Mouse (Mus musculus): ENCODE measurements at regions not wholly inside any gene's neighbourhood (a gene's known extent, or its start where the extent isn't known, plus 50 kb on each side); places are given as distances from the start of the nearest gene placed in this dataset.

DNA sequence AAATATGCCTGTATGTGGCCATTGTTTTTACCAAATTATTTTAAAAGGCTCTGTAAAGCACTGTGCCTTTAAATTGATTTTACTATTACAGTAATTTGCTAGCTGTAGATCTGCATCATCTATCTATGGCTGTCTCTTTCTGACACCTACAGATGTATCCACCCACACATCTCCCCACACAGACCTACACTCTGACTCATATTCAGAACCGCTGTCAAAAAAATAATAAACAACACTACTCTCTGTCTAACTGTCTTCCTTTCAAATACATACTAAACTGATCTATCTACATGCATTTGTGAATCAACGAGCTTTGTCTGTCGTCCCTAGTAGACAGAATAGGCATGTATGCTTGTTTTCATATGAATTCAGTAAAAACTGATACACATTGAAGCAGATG, 130.6 kb upstream of the Gls start:
- DNase-seq (ENCODE audit: low spot score) = no peak
- Histone ChIP-seq H3K27ac (ENCODE audit: low read depth, low read length) (no peak overlapping the region), H3K4me2 (ENCODE audit: low read depth) (no peak overlapping the region), H3K27me3 (ENCODE audit: control insufficient read depth, insufficient read depth, low read length) (no peaks in the 10 kb centered on the region), H3K4me1 (ENCODE audit: control insufficient read depth, insufficient read depth, low read length) (no peaks in the 10 kb centered on the region), H3K36me3 (ENCODE audit: control insufficient read depth, insufficient read depth, low read length) (no peaks in the 10 kb centered on the region), H3K9me3 (ENCODE audit: control insufficient read depth, low read length) (no peaks in the 10 kb centered on the region), H3K9ac (ENCODE audit: low read length) (no peak overlapping the region), H3K4me3 (ENCODE audit: low read depth, low read length) (no peak overlapping the region)
- no peak for ATAC-seq (ENCODE audit: insufficient read depth, low FRiP score, low TSS enrichment)
- 89% methylated on average over 3 of the region's 3 CpGs for WGBS

DNA sequence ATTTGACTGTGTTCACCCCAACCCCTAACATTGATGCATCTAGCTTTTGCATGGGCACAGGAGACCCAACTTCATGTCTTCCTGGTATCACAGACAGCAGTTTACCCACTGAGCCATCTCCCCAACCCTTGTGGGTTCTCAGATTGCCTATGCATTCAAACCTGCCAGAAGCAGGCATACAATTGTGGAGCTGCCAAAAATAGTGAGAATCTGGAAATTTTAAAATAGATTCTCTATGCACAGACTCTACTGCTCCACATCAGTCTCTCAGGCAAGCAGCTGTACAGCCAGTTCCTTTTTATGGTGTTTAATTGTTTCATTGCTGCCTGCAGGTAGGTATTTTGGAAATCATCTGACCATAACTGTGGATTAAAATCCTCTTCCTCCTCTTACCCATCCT, 129.9 kb upstream of the Gls start:
- ATAC-seq (ENCODE audit: insufficient read depth, low FRiP score, low TSS enrichment) = no peak
- no peaks in the 10 kb centered on the region for H3K27me3 ChIP-seq (ENCODE audit: control insufficient read depth, insufficient read depth, low read length)
- DNase-seq (ENCODE audit: low spot score) = no peak
- no peaks in the 10 kb centered on the region for H3K4me1 ChIP-seq (ENCODE audit: control insufficient read depth, insufficient read depth, low read length)
- H3K9ac ChIP-seq (ENCODE audit: low read length) = no peak overlapping the region
- H3K27ac ChIP-seq (ENCODE audit: low read depth, low read length) = no peak overlapping the region
- no peak overlapping the region for H3K4me2 ChIP-seq (ENCODE audit: low read depth)
- H3K36me3 ChIP-seq (ENCODE audit: control insufficient read depth, insufficient read depth, low read length) = no peaks in the 10 kb centered on the region
- H3K9me3 ChIP-seq (ENCODE audit: control insufficient read depth, low read length) = no peaks in the 10 kb centered on the region
- H3K4me3 ChIP-seq (ENCODE audit: low read depth, low read length) = no peak overlapping the region

DNA sequence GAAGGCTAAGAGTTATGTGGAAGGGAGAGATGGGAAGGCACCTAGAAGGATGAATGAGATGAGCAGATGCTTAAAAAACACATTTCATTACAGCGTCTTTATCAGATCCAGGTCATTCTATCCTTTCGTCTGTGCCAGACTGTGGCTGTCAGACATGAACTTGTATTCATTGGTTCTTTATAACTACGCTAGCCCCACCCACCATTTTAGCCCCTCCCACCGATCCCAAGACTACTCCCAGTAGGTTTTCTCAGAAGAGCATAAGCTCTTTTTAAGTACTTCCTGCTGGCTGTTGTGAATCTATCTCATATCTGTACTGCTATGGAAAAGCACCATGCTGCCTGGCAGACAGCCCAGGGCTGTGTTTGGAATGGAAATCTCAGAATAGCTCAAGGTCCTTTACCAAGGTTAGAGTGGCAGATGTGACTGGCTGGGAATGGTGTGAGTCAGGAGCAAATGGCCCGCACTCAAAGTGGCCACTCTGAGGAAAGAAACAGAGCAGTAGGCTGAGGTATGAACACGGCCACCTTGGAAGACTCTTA, 121.1 kb upstream of the Gls start:
- no peak overlapping the region for H3K4me3 ChIP-seq (ENCODE audit: low read depth, low read length)
- no peaks in the 10 kb centered on the region for H3K4me1 ChIP-seq (ENCODE audit: control insufficient read depth, insufficient read depth, low read length)
- no peak overlapping the region for H3K9ac ChIP-seq (ENCODE audit: low read length)
- H3K9me3 ChIP-seq (ENCODE audit: control insufficient read depth, low read length) = no peaks in the 10 kb centered on the region
- H3K36me3 ChIP-seq (ENCODE audit: control insufficient read depth, insufficient read depth, low read length) = no peaks in the 10 kb centered on the region
- no peak overlapping the region for H3K27ac ChIP-seq (ENCODE audit: low read depth, low read length)
- whole genome bisulfite sequencing = 94% methylated on average over 6 of the region's 6 CpGs
- no peak overlapping the region for H3K4me2 ChIP-seq (ENCODE audit: low read depth)
- DNase-seq (ENCODE audit: low spot score) (no peak), ATAC-seq (ENCODE audit: insufficient read depth, low FRiP score, low TSS enrichment) (no peak)
- no peaks in the 10 kb centered on the region for H3K27me3 ChIP-seq (ENCODE audit: control insufficient read depth, insufficient read depth, low read length)

DNA sequence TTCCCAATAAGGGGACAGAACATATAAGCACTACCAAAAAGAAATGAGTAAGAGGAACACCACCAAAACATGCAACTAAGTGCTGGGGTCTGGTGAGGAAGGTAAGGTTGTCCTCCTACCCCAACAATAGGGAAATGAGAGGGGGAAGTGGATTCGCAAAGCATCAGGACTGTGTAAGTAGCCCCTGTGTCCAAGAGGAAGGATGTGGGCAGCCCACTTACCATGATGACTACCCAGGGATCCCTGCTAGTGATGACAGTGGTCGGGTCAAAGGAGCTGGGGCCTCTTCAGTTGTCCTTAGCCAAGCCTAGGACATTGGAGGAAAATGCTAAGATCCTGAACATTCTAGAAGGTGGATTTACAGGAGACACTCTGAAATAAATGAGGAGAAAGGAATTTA, 109.1 kb upstream of the Gls start:
- 87% methylated on average over 2 of the region's 2 CpGs for WGBS
- ATAC-seq (ENCODE audit: insufficient read depth, low FRiP score, low TSS enrichment) = no peak

DNA sequence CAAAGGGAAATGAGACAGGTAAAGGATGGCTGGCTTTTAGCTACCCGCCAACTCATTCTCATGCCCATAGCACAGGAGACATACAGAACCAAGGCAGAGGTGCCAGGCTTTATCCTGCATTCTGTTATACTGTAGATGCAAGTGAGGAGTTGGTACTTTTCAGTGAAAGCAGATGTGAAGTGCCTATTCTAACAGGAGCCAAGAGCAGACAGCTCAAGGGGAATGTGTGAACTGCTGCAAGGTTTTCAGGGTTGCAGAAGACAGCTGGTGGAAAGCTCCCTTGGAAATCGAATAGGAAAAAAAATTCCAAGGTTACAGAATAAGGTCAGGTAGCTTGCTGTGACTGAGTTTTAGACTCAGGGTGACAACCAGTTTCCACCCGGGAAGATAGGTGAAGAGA, 105.7 kb upstream of the Gls start:
- Histone ChIP-seq H3K27ac (ENCODE audit: low read depth, low read length) (no peak overlapping the region), H3K9ac (ENCODE audit: low read length) (no peak overlapping the region), H3K4me1 (ENCODE audit: control insufficient read depth, insufficient read depth, low read length) (no peaks in the 10 kb centered on the region), H3K9me3 (ENCODE audit: control insufficient read depth, low read length) (no peaks in the 10 kb centered on the region), H3K36me3 (ENCODE audit: control insufficient read depth, insufficient read depth, low read length) (no peaks in the 10 kb centered on the region), H3K4me2 (ENCODE audit: low read depth) (no peak overlapping the region), H3K4me3 (ENCODE audit: low read depth, low read length) (no peak overlapping the region), H3K27me3 (ENCODE audit: control insufficient read depth, insufficient read depth, low read length) (no peaks in the 10 kb centered on the region)
- DNase-seq (ENCODE audit: low spot score) (no peak), ATAC-seq (ENCODE audit: insufficient read depth, low FRiP score, low TSS enrichment) (no peak)
- 79% methylated on average over 3 of the region's 3 CpGs for WGBS

More for the DNA sequence above, 109.1 kb upstream of the Gls start:
- H3K27ac ChIP-seq (ENCODE audit: low read depth, low read length) = no peak overlapping the region
- H3K4me3 ChIP-seq (ENCODE audit: low read depth, low read length) = no peak overlapping the region
- H3K4me2 ChIP-seq (ENCODE audit: low read depth) = no peak overlapping the region
- no peaks in the 10 kb centered on the region for H3K9me3 ChIP-seq (ENCODE audit: control insufficient read depth, low read length)
- no peaks in the 10 kb centered on the region for H3K4me1 ChIP-seq (ENCODE audit: control insufficient read depth, insufficient read depth, low read length)
- no peaks in the 10 kb centered on the region for H3K36me3 ChIP-seq (ENCODE audit: control insufficient read depth, insufficient read depth, low read length)
- no peak overlapping the region for H3K9ac ChIP-seq (ENCODE audit: low read length)
- no peaks in the 10 kb centered on the region for H3K27me3 ChIP-seq (ENCODE audit: control insufficient read depth, insufficient read depth, low read length)
- no peak for DNase-seq (ENCODE audit: low spot score)

DNA sequence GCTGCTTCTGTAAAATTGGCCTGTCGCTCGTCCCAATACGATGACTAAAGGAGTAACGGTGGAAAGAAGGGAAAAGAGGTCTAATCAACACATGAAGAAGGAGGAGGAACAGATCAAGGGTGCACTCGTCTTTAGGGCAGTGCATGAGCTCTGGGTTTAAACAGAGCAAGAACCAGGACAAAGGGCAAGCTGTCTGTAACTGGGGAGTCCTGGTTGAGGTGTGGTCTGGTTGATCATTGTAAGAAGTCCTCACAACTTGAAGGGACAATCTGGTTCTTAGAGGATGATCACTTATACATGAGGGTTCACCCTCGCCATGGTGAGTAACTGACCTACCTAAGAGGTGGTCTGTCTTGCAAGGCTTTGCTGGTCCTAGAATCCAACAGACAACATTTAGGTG, 105.2 kb upstream of the Gls start:
- Histone ChIP-seq H3K27ac (ENCODE audit: low read depth, low read length) (no peak overlapping the region), H3K4me1 (ENCODE audit: control insufficient read depth, insufficient read depth, low read length) (no peaks in the 10 kb centered on the region), H3K9me3 (ENCODE audit: control insufficient read depth, low read length) (no peaks in the 10 kb centered on the region), H3K4me2 (ENCODE audit: low read depth) (no peak overlapping the region), H3K4me3 (ENCODE audit: low read depth, low read length) (no peak overlapping the region), H3K9ac (ENCODE audit: low read length) (no peak overlapping the region), H3K27me3 (ENCODE audit: control insufficient read depth, insufficient read depth, low read length) (no peaks in the 10 kb centered on the region), H3K36me3 (ENCODE audit: control insufficient read depth, insufficient read depth, low read length) (no peaks in the 10 kb centered on the region)
- no peak for DNase-seq (ENCODE audit: low spot score)
- WGBS = 89% methylated on average over 6 of the region's 6 CpGs
- ATAC-seq (ENCODE audit: insufficient read depth, low FRiP score, low TSS enrichment) = no peak

DNA sequence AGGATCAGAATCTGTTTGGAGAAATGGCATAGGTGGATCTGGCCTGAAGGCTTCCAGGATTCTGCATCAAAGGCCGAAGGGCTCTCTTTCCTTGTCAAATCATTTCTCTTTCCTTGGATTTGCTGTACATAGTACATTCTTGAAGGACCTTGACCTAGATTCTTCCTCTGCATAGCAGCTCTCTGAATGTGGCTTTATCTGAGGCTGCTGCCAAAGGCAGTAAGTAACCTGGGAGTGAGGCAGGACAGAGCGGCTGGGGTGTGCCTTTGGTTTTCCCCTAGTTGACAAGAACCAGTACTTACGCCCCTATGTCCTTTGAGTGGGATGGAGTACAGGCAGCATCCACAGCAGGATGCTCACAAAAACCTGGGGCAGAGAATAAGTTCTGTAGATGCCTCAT, 103.7 kb upstream of the Gls start:
- no peaks in the 10 kb centered on the region for H3K9me3 ChIP-seq (ENCODE audit: control insufficient read depth, low read length)
- whole genome bisulfite sequencing = 93% methylated on average over 3 of the region's 3 CpGs
- no peak for ATAC-seq (ENCODE audit: insufficient read depth, low FRiP score, low TSS enrichment)

DNA sequence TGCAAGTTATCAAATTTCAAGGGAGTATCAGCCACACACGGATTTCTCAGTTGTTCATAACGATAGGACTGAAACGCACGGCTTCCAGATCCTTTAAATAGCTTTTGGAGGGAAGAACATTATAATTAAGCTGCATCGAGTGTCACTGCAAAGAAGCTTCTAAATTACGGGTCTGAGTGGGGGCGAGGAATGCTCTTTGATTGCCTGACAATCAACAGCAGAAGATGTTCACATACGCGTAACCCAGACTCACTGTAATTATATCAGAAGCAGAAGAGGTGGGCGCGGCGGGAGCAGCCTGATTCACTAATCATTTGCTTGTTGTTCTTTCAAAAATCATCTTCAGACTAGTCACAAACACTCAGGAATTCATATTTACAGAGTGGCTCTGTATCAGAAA, 99.0 kb upstream of the Gls start:
- DNase-seq (ENCODE audit: low spot score) (no peak), ATAC-seq (ENCODE audit: insufficient read depth, low FRiP score, low TSS enrichment) (no peak)
- no peak overlapping the region for H3K4me2 ChIP-seq (ENCODE audit: low read depth)
- H3K27me3 ChIP-seq (ENCODE audit: control insufficient read depth, insufficient read depth, low read length) = no peaks in the 10 kb centered on the region
- no peaks in the 10 kb centered on the region for H3K9me3 ChIP-seq (ENCODE audit: control insufficient read depth, low read length)
- no peaks in the 10 kb centered on the region for H3K4me1 ChIP-seq (ENCODE audit: control insufficient read depth, insufficient read depth, low read length)
- no peak overlapping the region for H3K27ac ChIP-seq (ENCODE audit: low read depth, low read length)
- no peaks in the 10 kb centered on the region for H3K36me3 ChIP-seq (ENCODE audit: control insufficient read depth, insufficient read depth, low read length)
- H3K4me3 ChIP-seq (ENCODE audit: low read depth, low read length) = no peak overlapping the region
- H3K9ac ChIP-seq (ENCODE audit: low read length) = no peak overlapping the region
- WGBS = 90% methylated on average over 12 of the region's 12 CpGs

More for the DNA sequence above, 103.7 kb upstream of the Gls start:
- Histone ChIP-seq H3K27ac (ENCODE audit: low read depth, low read length) (no peak overlapping the region), H3K4me3 (ENCODE audit: low read depth, low read length) (no peak overlapping the region), H3K4me2 (ENCODE audit: low read depth) (no peak overlapping the region), H3K4me1 (ENCODE audit: control insufficient read depth, insufficient read depth, low read length) (no peaks in the 10 kb centered on the region), H3K27me3 (ENCODE audit: control insufficient read depth, insufficient read depth, low read length) (no peaks in the 10 kb centered on the region), H3K36me3 (ENCODE audit: control insufficient read depth, insufficient read depth, low read length) (no peaks in the 10 kb centered on the region), H3K9ac (ENCODE audit: low read length) (no peak overlapping the region)
- no peak for DNase-seq (ENCODE audit: low spot score)

DNA sequence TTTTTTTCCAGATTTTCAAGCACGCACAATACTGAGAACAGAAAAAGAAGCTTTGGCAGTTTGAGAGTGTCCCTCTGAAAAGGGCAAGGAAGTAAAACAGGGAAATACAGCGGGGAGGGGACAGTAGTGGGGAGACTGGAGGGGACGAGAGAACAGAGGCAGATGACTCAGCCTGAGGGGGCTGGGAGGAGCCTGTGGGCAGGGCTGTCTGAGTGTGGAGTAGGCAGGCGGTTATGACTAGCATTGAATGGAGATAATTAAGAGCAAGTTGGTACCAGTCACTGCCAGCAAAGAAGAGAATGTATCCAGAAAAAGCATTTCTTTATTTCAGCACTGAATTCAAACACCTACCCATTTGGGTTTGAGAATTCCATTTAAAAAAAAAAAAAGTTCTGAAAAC, 98.4 kb upstream of the Gls start:
- H3K9me3 ChIP-seq (ENCODE audit: control insufficient read depth, low read length) = no peaks in the 10 kb centered on the region
- no peak overlapping the region for H3K4me3 ChIP-seq (ENCODE audit: low read depth, low read length)
- no peak overlapping the region for H3K9ac ChIP-seq (ENCODE audit: low read length)
- no peak overlapping the region for H3K27ac ChIP-seq (ENCODE audit: low read depth, low read length)
- H3K4me1 ChIP-seq (ENCODE audit: control insufficient read depth, insufficient read depth, low read length) = no peaks in the 10 kb centered on the region
- DNase-seq (ENCODE audit: low spot score) (no peak), ATAC-seq (ENCODE audit: insufficient read depth, low FRiP score, low TSS enrichment) (no peak)
- H3K27me3 ChIP-seq (ENCODE audit: control insufficient read depth, insufficient read depth, low read length) = no peaks in the 10 kb centered on the region
- no peaks in the 10 kb centered on the region for H3K36me3 ChIP-seq (ENCODE audit: control insufficient read depth, insufficient read depth, low read length)
- 50% methylated on average over 4 of the region's 4 CpGs for WGBS
- H3K4me2 ChIP-seq (ENCODE audit: low read depth) = no peak overlapping the region

Measured in neural tube, embryonic 11.5 days (tissue).